Mouse (Mus musculus) megakaryocyte, embryonic 14.5 days (primary cell): Measurements from ENCODE around the gene Creld2. TPM values are rescaled to one million over a fixed set of nuclear protein-coding genes. Genes with fewer than 3 reads are reported as not detected.
A peak's percentile ranks its signal among the peaks of the same experiment; 100 is the strongest.
"Not testable (repeated sequence)": the region's sequence is repeated elsewhere in the genome, so short reads cannot be mapped to it uniquely, and the experiment has no call there.

Experiments
- H3K27me3 ChIP-seq: replicated peaks from 2 replicates; pipeline ENCODE3; 2012; ENCODE audit warnings: inconsistent platforms
- H3K36me3 ChIP-seq: replicated peaks from 2 replicates; pipeline ENCODE3; 2012; ENCODE audit warnings: low read length, inconsistent platforms, mixed read lengths
- H3K4me1 ChIP-seq: 2 replicates; pipeline ENCODE4 v1.6.1; 2012; ENCODE audit warnings: inconsistent platforms
- H3K4me3 ChIP-seq: replicated peaks from 2 replicates; pipeline ENCODE3; 2012; ENCODE audit warnings: moderate library complexity, mild to moderate bottlenecking, inconsistent platforms
- H3K9me3 ChIP-seq: 2 replicates; pipeline ENCODE4 v1.6.1; 2012; ENCODE audit warnings: inconsistent platforms
- FLI1 ChIP-seq: IDR thresholded peaks from 2 replicates; pipeline ENCODE4 v1.6.1; 2012; ENCODE audit warnings: low read length, inconsistent platforms, mixed read lengths
- GATA1 ChIP-seq: IDR thresholded peaks from 3 replicates; pipeline ENCODE4 v1.6.1; 2012; ENCODE audit warnings: mixed read lengths, low read length, inconsistent platforms, borderline replicate concordance
- polyA plus RNA-seq: library from polyadenylated mRNA; stranded (reverse); fragments of >175 nt; gene quantifications from 2 replicates; pipeline ENCODE4 v1.2.3, GENCODE M21; 2012; ENCODE audit warnings: low replicate concordance; ENCODE audit not compliant: insufficient read depth

The Creld2 gene
- polyA plus RNA-seq, 1 experiment = 51.3 TPM

DNA sequence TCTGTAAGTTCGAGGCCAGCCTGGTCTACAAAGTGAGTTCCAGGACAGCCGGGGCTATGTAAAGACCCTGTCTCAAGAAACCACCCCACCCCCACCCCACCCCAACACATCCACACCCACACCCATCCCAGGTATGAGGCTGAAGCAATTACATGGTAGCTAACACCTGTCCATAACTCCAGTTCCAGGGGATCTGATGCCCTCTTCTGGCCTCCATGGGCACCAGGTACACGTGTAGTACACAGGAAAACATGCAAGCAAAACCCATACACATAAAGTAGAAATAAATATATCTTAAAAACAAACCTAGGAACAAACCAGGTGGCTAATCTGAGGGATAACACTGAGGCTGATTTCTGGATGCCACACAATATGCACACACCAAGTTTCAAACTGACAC is 6.2 kb upstream of the Creld2 start:
- Histone ChIP-seq H3K4me1 (peaks cover 92% of the 10 kb centered on the region), H3K27me3 (no peaks in the 10 kb centered on the region), H3K9me3 (no peaks in the 10 kb centered on the region), H3K36me3 (peaks cover 85% of the 10 kb centered on the region), H3K4me3 (no peak overlapping the region)
- TF ChIP-seq FLI1 = no peak
- TF ChIP-seq GATA1 = no peak

DNA sequence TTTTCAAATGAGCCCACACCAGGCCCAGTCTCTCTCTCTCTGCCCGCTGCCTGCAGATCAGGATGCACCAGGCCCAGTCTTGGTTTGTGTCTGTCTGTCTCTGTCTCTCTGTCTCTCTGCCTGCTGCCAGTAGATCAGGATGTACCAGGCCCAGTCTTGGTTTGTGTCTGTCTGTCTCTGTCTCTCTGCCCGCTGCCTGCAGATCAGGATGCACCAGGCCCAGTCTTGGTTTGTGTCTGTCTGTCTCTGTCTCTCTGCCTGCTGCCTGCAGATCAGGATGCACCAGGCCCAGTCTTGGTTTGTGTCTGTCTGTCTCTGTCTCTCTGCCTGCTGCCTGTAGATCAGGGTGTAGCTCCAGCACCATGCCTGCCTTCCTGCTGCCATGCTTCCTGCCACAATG is 5.6 kb upstream of the Creld2 start:
- H3K9me3 ChIP-seq, H3K27me3 ChIP-seq, H3K4me3 ChIP-seq: not testable (repeated sequence)
- TF ChIP-seq GATA1 = peak; percentile 55; the same call in 1 of the 3 replicates
- H3K4me1 ChIP-seq = peaks cover 96% of the 10 kb centered on the region
- peaks cover 79% of the 10 kb centered on the region for H3K36me3 ChIP-seq

DNA sequence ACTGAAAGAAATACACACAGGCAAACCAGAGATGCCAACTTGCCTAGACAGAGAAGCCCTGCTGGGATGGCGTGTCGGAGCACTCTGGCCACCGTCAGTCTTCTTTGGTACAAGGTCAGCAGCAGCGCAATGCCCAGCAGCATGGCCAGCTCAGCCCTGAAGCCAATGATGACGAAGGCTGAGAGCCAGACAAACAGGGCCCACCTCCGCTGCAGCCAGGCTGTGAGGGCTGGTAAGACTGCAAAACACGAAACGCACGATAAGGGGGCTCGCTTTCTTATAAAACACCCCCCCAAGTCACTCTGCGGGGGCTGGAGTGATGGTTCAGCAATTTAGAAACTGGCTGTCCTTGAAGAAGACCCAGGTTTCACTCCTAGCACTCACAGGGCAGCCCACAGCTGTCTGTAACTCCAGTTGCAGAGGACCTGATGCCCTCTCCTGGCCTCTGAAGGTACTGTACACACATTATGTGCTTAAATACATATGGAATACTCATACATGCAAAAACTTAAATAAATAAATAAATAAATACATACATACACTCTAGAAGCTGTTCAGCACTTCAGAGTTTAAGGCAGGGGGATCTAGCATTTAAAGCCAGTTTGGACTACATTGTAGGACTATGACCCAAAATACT is 4.9 kb upstream of the Creld2 start:
- H3K4me3 ChIP-seq = peak overlapping the region; percentile 86
- H3K27me3 ChIP-seq = no peaks in the 10 kb centered on the region
- H3K9me3 ChIP-seq = no peaks in the 10 kb centered on the region
- peaks cover 73% of the 10 kb centered on the region for H3K36me3 ChIP-seq
- H3K4me1 ChIP-seq = peaks cover 89% of the 10 kb centered on the region
- TF ChIP-seq GATA1 = no peak
- no peak for TF ChIP-seq FLI1

DNA sequence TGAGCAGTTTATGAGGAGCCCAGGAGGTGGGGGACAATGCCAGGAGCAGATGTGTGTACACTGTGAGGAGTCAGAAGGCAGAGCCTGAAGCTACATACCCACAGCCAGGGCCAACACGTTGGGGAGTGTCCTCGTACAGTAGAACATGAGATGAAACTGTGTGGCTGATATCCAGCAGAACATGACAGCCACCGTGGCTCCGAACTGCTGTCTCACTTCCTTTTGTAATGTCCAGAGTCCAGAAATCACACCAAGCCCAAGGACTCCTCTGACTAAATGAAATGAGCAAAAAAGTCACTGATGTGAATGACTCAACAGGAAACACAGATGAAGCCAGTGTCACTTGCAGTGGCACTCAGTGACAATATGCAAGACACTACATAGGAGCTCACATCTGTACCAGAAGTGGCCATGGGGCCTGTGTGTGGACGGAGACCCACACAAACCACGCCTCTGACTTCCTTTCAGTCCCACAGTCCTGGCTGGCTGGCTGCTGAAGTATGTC is 4.2 kb upstream of the Creld2 start:
- Histone ChIP-seq H3K9me3 (no peaks in the 10 kb centered on the region), H3K27me3 (no peaks in the 10 kb centered on the region), H3K4me1 (peaks cover 90% of the 10 kb centered on the region), H3K4me3 (peak overlapping the region; percentile 86), H3K36me3 (peaks cover 66% of the 10 kb centered on the region)
- TF ChIP-seq FLI1 = peak; percentile 49; the same call in 1 of the 2 replicates
- no peak for TF ChIP-seq GATA1

DNA sequence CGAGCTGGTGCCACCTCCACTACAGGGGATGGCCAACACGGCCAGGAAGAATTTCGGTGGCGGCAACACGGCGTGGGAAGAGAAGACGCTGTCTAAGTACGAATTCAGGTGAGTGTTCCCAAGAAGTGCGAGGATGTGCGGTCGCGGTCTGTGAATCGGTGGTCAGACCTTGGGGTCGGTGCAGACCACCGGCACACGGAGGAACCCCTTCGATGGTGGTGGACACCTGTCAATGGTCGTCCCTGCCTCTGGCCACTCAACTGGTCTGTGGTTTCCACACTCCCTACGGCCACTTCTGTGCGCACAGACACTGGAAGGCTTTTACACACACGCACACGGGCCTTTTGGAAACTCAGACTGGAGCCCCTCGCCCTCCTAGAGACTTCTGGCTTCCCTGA is 459 bp downstream of the Creld2 start:
- no peaks in the 10 kb centered on the region for H3K9me3 ChIP-seq
- peaks cover 65% of the 10 kb centered on the region for H3K36me3 ChIP-seq
- no peaks in the 10 kb centered on the region for H3K27me3 ChIP-seq
- H3K4me1 ChIP-seq = peaks cover 69% of the 10 kb centered on the region
- TF ChIP-seq GATA1 (no peak), FLI1 (no peak)
- peak overlapping the region; percentile 93 for H3K4me3 ChIP-seq

DNA sequence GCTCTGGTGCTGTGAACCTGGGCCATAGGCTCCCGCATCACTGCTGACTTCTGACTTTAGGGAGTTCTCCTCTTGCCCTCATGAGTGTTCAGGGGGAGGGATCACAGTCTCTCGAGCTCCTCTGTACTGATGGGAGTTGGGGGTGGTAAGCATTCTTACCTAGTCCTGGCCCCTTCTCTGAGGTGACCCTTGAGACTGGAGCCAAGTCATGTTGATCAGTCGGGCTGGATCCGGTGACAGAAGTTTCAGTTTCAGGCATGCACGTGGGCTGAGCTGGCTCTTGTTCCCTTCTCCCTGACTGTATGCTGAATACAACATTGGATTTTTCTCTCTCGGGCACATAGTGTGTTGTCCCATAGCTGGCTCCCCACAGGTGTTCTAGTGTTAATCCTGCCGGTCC is 2.0 kb downstream of the Creld2 start:
- Histone ChIP-seq H3K27me3 (no peaks in the 10 kb centered on the region), H3K4me1 (peaks cover 54% of the 10 kb centered on the region), H3K9me3 (no peaks in the 10 kb centered on the region), H3K36me3 (peaks cover 72% of the 10 kb centered on the region), H3K4me3 (no peak overlapping the region)
- no peak for TF ChIP-seq FLI1
- TF ChIP-seq GATA1 = no peak

DNA sequence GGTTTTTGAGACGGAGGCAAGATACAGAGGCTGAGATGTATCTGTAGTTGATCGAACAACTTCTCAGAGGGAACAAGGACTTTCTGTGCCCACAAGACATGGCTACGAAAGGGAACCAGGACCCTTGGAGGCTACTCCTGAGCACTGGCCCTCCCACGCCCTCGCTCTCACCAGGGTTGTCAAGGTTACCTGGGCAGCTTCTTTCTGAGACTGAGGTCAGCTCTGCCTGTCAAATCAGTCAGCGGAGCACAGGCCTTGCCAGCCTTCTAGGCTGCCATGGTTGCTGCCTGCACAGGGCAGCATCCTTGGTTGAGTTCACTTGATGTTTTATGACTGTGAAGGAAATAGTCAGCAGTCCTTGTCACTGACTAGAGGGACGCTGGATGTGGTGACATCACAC is 3.1 kb downstream of the Creld2 start:
- Histone ChIP-seq H3K9me3 (no peaks in the 10 kb centered on the region), H3K4me3 (no peak overlapping the region), H3K27me3 (no peaks in the 10 kb centered on the region), H3K36me3 (peaks cover 72% of the 10 kb centered on the region), H3K4me1 (peaks cover 43% of the 10 kb centered on the region)
- no peak for TF ChIP-seq GATA1
- no peak for TF ChIP-seq FLI1

DNA sequence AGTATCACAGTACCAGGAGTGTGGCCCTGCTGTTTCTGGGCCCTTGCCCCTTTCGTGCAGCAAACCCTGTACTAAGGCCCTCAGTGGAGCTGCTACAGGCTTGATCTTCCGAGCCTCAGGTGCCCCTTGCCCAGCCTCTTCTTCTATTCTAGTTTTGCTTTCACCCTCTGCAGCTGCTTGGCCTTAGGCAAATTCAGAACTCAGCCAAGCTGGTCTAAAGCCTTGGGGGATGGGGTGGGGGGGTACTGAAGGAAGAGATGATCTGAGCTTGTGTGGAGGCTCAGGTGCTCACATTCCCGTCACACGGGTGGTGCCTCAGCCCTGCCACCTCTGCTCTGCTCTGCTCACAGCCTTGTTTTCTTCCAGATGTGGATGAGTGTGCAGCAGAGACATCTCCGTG is 3.9 kb downstream of the Creld2 start:
- H3K9me3 ChIP-seq = no peaks in the 10 kb centered on the region
- peaks cover 40% of the 10 kb centered on the region for H3K4me1 ChIP-seq
- H3K4me3 ChIP-seq = no peak overlapping the region
- no peaks in the 10 kb centered on the region for H3K27me3 ChIP-seq
- peaks cover 75% of the 10 kb centered on the region for H3K36me3 ChIP-seq
- TF ChIP-seq FLI1 (no peak), GATA1 (no peak)

DNA sequence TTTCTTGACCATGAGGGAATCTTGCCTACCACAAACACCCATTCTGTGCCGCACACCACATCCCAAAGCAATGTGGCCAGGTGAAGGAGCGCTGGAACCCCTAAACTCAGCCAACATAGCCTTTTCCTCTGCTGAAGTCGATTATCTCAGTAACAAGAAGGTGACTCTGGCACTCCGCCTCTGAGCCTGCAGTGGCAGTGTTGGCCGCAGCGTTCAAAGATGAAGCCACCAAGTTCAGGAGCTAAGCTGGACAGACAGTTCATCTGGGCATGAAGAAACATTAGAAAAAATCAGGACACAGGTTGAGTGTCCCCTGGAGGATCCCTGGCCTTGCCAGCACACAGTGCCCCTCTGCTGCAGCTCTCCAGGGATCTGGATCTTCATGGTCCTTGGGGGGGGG is 8.0 kb downstream of the Creld2 start:
- TF ChIP-seq GATA1 (no peak), FLI1 (no peak)
- H3K27me3 ChIP-seq = peaks cover 31% of the 10 kb centered on the region
- peaks cover 19% of the 10 kb centered on the region for H3K4me1 ChIP-seq
- peaks cover 56% of the 10 kb centered on the region for H3K36me3 ChIP-seq
- H3K9me3 ChIP-seq = no peaks in the 10 kb centered on the region
- H3K4me3 ChIP-seq = no peak overlapping the region

DNA sequence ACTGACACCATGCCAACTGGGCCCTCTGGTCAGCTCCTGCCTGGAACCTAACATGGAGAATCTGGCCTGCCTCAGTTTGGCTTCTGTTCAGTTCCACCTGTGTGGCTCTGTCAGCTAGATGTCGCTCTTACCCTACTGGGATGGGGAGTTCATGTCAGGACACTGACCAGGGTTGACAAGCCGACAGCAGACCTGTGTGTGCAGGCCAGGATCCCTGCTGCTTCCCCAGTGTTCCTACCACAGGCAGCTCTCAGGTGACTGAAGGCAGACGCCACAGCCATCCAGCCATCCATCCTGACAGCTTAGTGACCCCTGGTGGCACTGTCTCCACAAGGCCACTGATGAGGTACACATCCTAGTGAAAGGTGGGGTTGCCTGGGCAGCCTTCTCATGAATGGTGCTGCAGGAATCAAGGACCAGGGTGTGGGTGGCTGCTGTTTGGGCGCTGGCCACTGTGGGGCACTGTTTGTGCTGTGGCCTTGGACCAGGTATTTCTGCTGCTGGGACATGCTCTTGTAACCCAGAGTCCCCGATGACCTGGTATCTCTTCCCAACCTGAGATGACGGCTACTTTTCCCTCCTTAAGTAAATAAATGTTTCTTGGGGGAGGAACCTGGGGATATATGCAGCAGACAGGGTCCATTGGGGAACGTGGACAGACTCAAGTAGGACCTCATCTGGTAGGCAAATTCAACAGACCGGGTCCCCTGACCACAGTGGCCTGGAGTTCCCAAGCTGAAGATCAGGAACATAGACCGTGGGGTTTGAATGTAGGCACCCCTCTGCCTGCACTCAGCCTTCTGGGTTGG is 8.7 kb downstream of the Creld2 start:
- peaks cover 49% of the 10 kb centered on the region for H3K36me3 ChIP-seq
- no peaks in the 10 kb centered on the region for H3K9me3 ChIP-seq
- H3K27me3 ChIP-seq = peaks cover 37% of the 10 kb centered on the region
- peak overlapping the region; percentile 40 for H3K4me3 ChIP-seq
- peaks cover 16% of the 10 kb centered on the region for H3K4me1 ChIP-seq
- TF ChIP-seq FLI1 = no peak
- TF ChIP-seq GATA1 = no peak
